Mouse (Mus musculus): ENCODE measurements around the gene Nxf1. TPM values are rescaled to one million over a fixed set of nuclear protein-coding genes. Genes with fewer than 3 reads are reported as not detected.

The Nxf1 gene
- polyA plus RNA-seq, 1 experiment from 2014 or later = 57.5 TPM

DNA sequence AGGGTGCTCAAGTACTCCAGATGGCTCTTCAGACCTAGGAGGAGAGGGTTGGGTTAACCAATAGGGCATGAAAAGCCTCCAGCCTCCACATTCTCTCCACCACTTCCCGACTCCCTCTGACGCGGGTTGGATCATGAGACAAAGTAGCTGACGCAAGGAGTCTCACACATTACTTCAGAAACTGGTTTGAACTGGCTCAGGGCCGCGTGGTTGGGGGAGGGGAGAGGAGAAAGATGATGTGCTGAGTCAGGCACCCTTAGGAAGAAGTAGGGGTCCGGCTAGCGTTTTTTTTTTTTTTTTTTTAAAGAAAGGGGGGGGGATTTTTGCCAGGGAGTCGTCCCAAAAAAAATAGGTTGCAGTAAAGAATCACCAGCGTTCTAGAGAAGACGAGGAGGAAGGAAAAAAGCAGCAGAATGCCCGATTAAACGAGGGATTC lies 44.0 kb upstream of the Nxf1 start:
- Histone ChIP-seq H3K4me3 (ENCODE audit: low read depth, low read length) (peak overlapping the region; percentile 96), H3K4me2 (replicated peaks; ENCODE audit: low read depth) (peak overlapping the region; percentile 67), H3K9ac (ENCODE audit: low read length) (peak overlapping the region; percentile 94), H3K27ac (replicated peaks) (peak overlapping the region; percentile 98), H3K36me3 (ENCODE audit: control insufficient read depth, insufficient read depth, low read length) (peaks cover 16% of the 10 kb centered on the region), H3K27me3 (ENCODE audit: control insufficient read depth, insufficient read depth, low read length) (no peaks in the 10 kb centered on the region), H3K4me1 (replicated peaks; ENCODE audit: control insufficient read depth, insufficient read depth) (peaks cover 5% of the 10 kb centered on the region; the same call in 1 of the 2 replicates), H3K9me3 (ENCODE audit: control insufficient read depth, low read length) (no peaks in the 10 kb centered on the region)
- under 1% methylated on average over 13 of the region's 13 CpGs for WGBS
- TF ChIP-seq EP300 (optimal IDR thresholded peaks at IDR 0.05) (peak; percentile 63), CTCF (IDR thresholded peaks at IDR 0.05; ENCODE audit: low read depth) (no peak)
- peak; percentile 81 for DNase-seq (ENCODE audit: low spot score)
- peak; percentile 83 for ATAC-seq (ENCODE audit: low FRiP score, low TSS enrichment)

DNA sequence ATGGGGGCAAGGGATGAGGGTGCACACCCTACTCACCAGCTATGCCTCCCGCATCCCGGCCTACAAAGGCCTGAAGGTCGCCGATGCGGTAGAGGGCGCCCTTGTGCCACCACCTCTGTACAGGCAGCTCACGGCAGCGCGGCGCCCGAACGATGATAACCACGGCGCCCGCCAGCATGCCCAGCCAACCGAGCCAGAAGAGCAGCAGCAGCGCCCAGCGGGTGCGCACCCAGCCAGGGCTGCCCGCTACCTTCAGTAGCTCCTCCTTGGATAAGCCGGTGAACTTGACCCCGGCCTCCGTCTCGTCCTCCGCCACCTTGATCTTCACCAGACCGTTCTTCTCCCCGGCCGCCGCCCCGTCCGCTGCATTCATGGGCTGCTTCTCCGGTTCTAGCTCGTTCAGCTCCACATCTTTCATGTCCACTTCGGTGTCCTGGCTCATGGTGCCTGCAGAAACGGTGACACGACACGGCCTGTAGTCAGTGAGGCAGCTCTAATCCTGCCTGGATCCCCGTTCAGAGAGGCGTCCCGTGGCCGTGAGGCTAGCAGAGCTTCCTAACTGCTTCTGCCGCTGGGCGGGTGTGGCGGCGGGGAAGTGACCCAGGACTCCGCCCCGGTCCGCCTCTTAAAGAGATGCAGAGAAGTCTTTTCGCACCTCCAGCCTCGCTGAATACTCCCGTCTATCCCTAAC lies 43.4 kb upstream of the Nxf1 start:
- H3K9me3 ChIP-seq (ENCODE audit: control insufficient read depth, low read length) = no peaks in the 10 kb centered on the region
- H3K9ac ChIP-seq (ENCODE audit: low read length) = peak overlapping the region; percentile 94
- TF ChIP-seq CTCF (IDR thresholded peaks at IDR 0.05; ENCODE audit: low read depth) (peak; percentile 83), EP300 (optimal IDR thresholded peaks at IDR 0.05) (no peak)
- peaks cover 5% of the 10 kb centered on the region; the same call in 1 of the 2 replicates for H3K4me1 ChIP-seq (replicated peaks; ENCODE audit: control insufficient read depth, insufficient read depth)
- H3K27ac ChIP-seq (replicated peaks) = peak overlapping the region; percentile 98
- DNase-seq (ENCODE audit: low spot score) (peak; percentile 94), ATAC-seq (ENCODE audit: low FRiP score, low TSS enrichment) (peak; percentile 87)
- under 1% methylated on average over 45 of the region's 51 CpGs for WGBS
- H3K27me3 ChIP-seq (ENCODE audit: control insufficient read depth, insufficient read depth, low read length) = no peaks in the 10 kb centered on the region
- H3K4me2 ChIP-seq (replicated peaks; ENCODE audit: low read depth) = peak overlapping the region; percentile 67
- peaks cover 12% of the 10 kb centered on the region for H3K36me3 ChIP-seq (ENCODE audit: control insufficient read depth, insufficient read depth, low read length)
- peak overlapping the region; percentile 96 for H3K4me3 ChIP-seq (ENCODE audit: low read depth, low read length)

DNA sequence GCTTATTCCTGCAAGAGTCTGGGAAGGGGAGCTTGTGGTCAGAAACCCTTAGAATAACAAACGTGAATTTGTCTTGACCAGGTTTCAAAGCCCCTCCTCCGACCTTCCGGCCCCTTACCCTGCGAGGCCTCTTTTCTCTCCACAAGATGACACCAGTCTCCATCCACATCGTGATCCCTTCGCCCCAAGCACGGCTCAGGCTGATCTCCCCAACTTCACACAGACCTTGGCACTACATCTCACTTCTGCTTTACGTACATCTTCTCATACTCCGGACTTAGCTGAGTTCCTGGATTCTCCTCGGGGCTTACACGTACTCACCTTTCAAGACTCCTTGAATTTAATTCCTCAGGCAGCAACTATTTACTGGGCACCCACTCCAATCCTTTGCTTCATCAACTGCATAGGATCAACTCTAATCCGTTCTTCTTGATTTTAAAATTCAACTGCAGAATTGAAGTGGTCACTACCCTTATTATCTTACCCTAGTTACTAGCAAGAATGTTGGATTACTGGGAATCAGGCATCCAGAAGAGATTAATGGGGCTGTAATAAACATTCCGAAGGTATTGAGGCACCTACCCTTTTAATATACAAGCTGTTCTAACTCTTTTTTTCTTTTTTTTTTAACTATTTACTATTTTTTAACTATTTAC lies 42.7 kb upstream of the Nxf1 start:
- Histone ChIP-seq H3K9me3 (ENCODE audit: control insufficient read depth, low read length) (no peaks in the 10 kb centered on the region), H3K36me3 (ENCODE audit: control insufficient read depth, insufficient read depth, low read length) (peaks cover 9% of the 10 kb centered on the region), H3K4me3 (ENCODE audit: low read depth, low read length) (peak overlapping the region; percentile 96), H3K4me1 (replicated peaks; ENCODE audit: control insufficient read depth, insufficient read depth) (peaks cover 5% of the 10 kb centered on the region; the same call in 1 of the 2 replicates), H3K9ac (ENCODE audit: low read length) (peak overlapping the region; percentile 94), H3K27ac (replicated peaks) (peak overlapping the region; percentile 98), H3K4me2 (replicated peaks; ENCODE audit: low read depth) (peak overlapping the region; percentile 67), H3K27me3 (ENCODE audit: control insufficient read depth, insufficient read depth, low read length) (no peaks in the 10 kb centered on the region)
- 6% methylated on average over 13 of the region's 13 CpGs for WGBS
- TF ChIP-seq CTCF (IDR thresholded peaks at IDR 0.05; ENCODE audit: low read depth) (no peak), EP300 (optimal IDR thresholded peaks at IDR 0.05) (no peak)
- no peak for DNase-seq (ENCODE audit: low spot score)
- no peak for ATAC-seq (ENCODE audit: low FRiP score, low TSS enrichment)

DNA sequence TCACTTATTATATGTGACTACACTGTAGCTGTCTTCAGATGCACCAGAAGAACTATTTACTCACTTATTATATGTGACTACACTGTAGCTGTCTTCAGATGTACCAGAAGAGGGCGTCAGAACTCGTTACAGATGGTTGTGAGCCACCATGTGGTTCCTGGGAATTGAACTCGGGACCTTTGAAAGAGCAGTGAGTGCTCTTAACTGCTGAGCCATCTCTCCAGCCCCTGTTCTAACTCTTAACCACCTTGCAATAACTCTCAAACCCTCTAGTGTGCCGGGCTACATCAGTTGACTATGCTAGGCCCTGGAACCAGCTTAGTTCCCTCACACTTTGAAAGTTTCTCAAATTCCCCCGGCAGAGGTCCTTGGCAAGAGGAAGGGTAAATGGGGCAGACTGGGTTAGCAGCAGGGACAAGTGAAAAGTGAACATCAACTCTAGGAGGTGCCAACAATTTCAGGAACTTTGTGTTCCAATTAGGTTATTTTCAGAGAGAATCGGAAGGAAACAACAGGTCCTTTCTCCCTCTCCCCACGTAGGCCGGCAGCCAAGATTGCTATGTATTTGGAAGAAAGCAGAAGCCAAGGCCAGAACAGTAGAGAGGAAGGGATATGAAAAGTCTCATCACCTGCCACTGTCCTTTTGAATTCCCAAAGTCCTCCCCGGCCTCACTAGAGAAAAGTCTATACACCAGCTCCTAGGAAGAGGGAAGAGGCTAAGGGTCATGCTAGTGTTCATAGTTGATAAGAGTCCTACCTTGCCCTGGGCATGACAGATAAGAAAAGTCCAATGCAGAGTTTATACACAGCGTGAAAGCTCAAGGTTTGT lies 42.0 kb upstream of the Nxf1 start:
- peaks cover 5% of the 10 kb centered on the region; the same call in 1 of the 2 replicates for H3K4me1 ChIP-seq (replicated peaks; ENCODE audit: control insufficient read depth, insufficient read depth)
- no peak overlapping the region for H3K9ac ChIP-seq (ENCODE audit: low read length)
- WGBS = 60% methylated on average over 10 of the region's 10 CpGs
- no peak for ATAC-seq (ENCODE audit: low FRiP score, low TSS enrichment)
- no peak for DNase-seq (ENCODE audit: low spot score)
- H3K27me3 ChIP-seq (ENCODE audit: control insufficient read depth, insufficient read depth, low read length) = no peaks in the 10 kb centered on the region
- H3K27ac ChIP-seq (replicated peaks) = 0 out of 2 replicates have a peak overlapping the region, but pooled peaks have one; percentile 2
- no peak overlapping the region for H3K4me2 ChIP-seq (replicated peaks; ENCODE audit: low read depth)
- H3K4me3 ChIP-seq (ENCODE audit: low read depth, low read length) = no peak overlapping the region
- 0 out of 2 replicates have a peak, but pooled peaks cover 2% of the 10 kb centered on the region for H3K36me3 ChIP-seq (ENCODE audit: control insufficient read depth, insufficient read depth, low read length)
- H3K9me3 ChIP-seq (ENCODE audit: control insufficient read depth, low read length) = no peaks in the 10 kb centered on the region
- no peak for TF ChIP-seq EP300 (optimal IDR thresholded peaks at IDR 0.05)
- peak; percentile 30 for TF ChIP-seq CTCF (IDR thresholded peaks at IDR 0.05; ENCODE audit: low read depth)

DNA sequence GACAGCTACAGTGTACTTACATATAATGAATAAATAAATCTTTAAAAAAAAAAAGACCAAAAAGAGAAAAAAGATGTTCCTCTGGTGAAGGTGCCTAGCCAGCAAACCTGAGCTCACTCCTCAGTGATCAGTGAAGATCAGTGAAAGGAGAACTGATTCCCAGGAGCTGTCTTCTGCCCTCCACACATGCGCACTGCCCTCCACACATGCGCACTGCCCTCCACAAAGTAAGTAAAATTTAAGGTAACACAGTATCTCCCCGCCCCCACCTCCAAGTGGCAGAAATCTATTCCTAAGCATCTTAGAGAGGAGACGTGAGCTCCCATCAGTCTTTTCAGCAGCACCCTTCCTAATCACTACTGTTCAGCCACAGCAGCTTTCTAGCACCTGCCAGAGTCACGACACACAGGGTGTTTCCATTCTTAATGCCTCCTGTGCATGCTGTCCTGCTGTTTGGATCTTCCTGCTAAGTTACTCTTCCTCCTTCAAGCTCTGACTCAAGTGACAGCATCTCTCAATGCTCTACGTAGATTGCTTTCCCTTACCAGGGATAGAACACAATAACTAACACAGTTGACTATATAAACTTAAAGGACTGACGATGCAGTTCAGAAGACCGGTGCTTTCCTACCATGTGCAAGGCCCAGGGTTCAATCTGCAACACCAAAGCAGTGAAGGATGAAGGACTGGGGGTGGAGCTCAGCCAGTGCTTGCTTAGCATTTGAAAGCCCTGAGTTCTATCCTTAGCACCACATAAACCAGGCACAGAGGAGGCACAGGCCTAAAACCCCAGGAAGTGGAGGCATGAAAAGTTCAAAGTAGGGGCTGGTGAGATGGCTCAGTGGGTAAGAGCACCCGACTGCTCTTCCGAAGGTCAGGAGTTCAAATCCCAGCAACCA lies 40.8 kb upstream of the Nxf1 start:
- TF ChIP-seq EP300 (optimal IDR thresholded peaks at IDR 0.05) (no peak), CTCF (IDR thresholded peaks at IDR 0.05; ENCODE audit: low read depth) (no peak)
- Histone ChIP-seq H3K4me1 (replicated peaks; ENCODE audit: control insufficient read depth, insufficient read depth) (no peaks in the 10 kb centered on the region), H3K27me3 (ENCODE audit: control insufficient read depth, insufficient read depth, low read length) (no peaks in the 10 kb centered on the region), H3K36me3 (ENCODE audit: control insufficient read depth, insufficient read depth, low read length) (no peaks in the 10 kb centered on the region), H3K4me3 (ENCODE audit: low read depth, low read length) (no peak overlapping the region), H3K9me3 (ENCODE audit: control insufficient read depth, low read length) (no peaks in the 10 kb centered on the region), H3K9ac (ENCODE audit: low read length) (no peak overlapping the region), H3K27ac (replicated peaks) (no peak overlapping the region), H3K4me2 (replicated peaks; ENCODE audit: low read depth) (no peak overlapping the region)
- ATAC-seq (ENCODE audit: low FRiP score, low TSS enrichment) (no peak), DNase-seq (ENCODE audit: low spot score) (peak; percentile 10)
- 77% methylated on average over 10 of the region's 10 CpGs for WGBS

All from stomach, postnatal 0 days (tissue).